Mouse (Mus musculus) right cerebral cortex, adult 18-20 months (tissue): Measurements from ENCODE around the gene Grpel1.

Experiments
- DNase-seq: peaks from one replicate; pipeline ENCODE4 v3.0.0; 2022; ENCODE audit warnings: mixed read lengths

The Grpel1 gene

GRCm38 (mm10) chr5:36515558-36515957 is 50.8 kb downstream of the Grpel1 start:
- DNase-seq: no peak

GRCm38 (mm10) chr5:36517596-36517995 is 52.8 kb downstream of the Grpel1 start:
- no peak for DNase-seq

- no peak for DNase-seq
Observed at GRCm38 (mm10) chr5:36519751-36520150, 55.0 kb downstream of the Grpel1 start.

GRCm38 (mm10) chr5:36522782-36523181 is 58.0 kb downstream of the Grpel1 start:
- no peak for DNase-seq

GRCm38 (mm10) chr5:36523219-36523703 is 58.5 kb downstream of the Grpel1 start:
- no peak for DNase-seq
